Mouse (Mus musculus) liver, embryonic 15.5 days (tissue): ENCODE results near the gene Adh7. TPM values are rescaled to one million over a fixed set of nuclear protein-coding genes. Genes with fewer than 3 reads are reported as not detected.

Experiments used
- ATAC-seq: fragments of 200-750 bp; cut with Nextera tagmentation; 2 replicates; pipeline ENCODE4 v1.8.0; 2017; ENCODE audit warnings: moderate number of reproducible peaks, mild to moderate bottlenecking, moderate library complexity; ENCODE audit not compliant: insufficient read depth
- H3K27ac ChIP-seq: fragments of 300-500 bp; sonication (generic); replicated peaks from 2 replicates; pipeline ENCODE4 v1.5.1; 2015; ENCODE audit warnings: mild to moderate bottlenecking, inconsistent platforms
- H3K27me3 ChIP-seq: fragments of 300-500 bp; sonication (generic); 2 replicates; pipeline ENCODE4 v1.6.1; 2015; ENCODE audit warnings: mild to moderate bottlenecking, inconsistent platforms
- H3K36me3 ChIP-seq: fragments of 300-500 bp; sonication (generic); replicated peaks from 2 replicates; pipeline ENCODE4 v1.6.1; 2015; ENCODE audit warnings: moderate library complexity, mild to moderate bottlenecking, inconsistent platforms
- H3K4me1 ChIP-seq: fragments of 300-500 bp; sonication (generic); replicated peaks from 2 replicates; pipeline ENCODE4 v1.6.1; 2015; ENCODE audit warnings: inconsistent platforms
- H3K4me2 ChIP-seq: fragments of 300-500 bp; sonication (generic); 2 replicates; pipeline ENCODE4 v1.6.1; 2015; ENCODE audit warnings: moderate library complexity, mild to moderate bottlenecking, inconsistent platforms
- H3K4me3 ChIP-seq: fragments of 300-500 bp; sonication (generic); replicated peaks from 2 replicates; pipeline ENCODE4 v1.5.1; 2015; ENCODE audit warnings: mild to moderate bottlenecking, inconsistent platforms
- H3K9ac ChIP-seq: fragments of 300-500 bp; sonication (generic); 2 replicates; pipeline ENCODE4 v1.6.1; 2015; ENCODE audit warnings: moderate library complexity, mild to moderate bottlenecking, inconsistent platforms
- H3K9me3 ChIP-seq: fragments of 300-500 bp; sonication (generic); replicated peaks from 2 replicates; pipeline ENCODE4 v1.6.1; 2016; ENCODE audit warnings: inconsistent platforms
- WGBS: fragments of 180-500 bp; shearing (Covaris S2); methylation state at CpG from one replicate; pipeline ENCODE4 v1.1.7; 2015; ENCODE audit warnings: mixed read lengths; ENCODE audit not compliant: insufficient replicate concordance; 5-methylcytosine and 5-hydroxymethylcytosine counted together
- polyA plus RNA-seq: library from polyadenylated mRNA; unstranded; fragments of >200 nt; fragmentation: Nextera tagmentation; extraction: Ambion mirVana; gene quantifications from 2 replicates; pipeline ENCODE4 v1.2.1, GENCODE M21; 2015

Gene Adh7
- polyA plus RNA-seq, 1 experiment from 2014 or later: 0.36 TPM

DNA sequence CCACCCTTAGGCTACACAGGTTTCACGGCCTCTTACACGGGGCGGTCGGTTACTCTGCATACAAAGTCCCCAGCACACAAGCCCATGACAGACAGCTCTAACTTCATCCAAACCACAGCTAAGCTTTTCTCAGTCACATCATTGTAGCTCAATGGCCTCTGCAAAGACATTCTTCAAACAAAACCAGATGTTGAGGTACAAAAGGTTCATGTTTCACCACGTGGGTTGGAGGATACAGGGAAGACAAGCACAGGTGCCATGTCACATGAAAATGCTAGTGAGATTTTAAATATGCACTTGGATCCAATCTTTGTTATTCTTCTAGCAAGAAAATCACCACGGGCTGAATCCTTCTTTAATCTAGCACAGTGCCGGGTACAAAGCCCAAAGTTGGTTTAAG, 7.8 kb downstream of the Adh7 start:
- no peaks in the 10 kb centered on the region for H3K36me3 ChIP-seq
- H3K27me3 ChIP-seq: no peaks in the 10 kb centered on the region
- no peak overlapping the region for H3K4me3 ChIP-seq
- WGBS: 65% methylated on average over 6 of the region's 7 CpGs
- no peak for ATAC-seq
- no peak overlapping the region for H3K4me2 ChIP-seq
- H3K9ac ChIP-seq: no peak overlapping the region
- 0 out of 2 replicates have a peak, but pooled peaks cover 4% of the 10 kb centered on the region for H3K4me1 ChIP-seq
- no peak overlapping the region for H3K27ac ChIP-seq
- H3K9me3 ChIP-seq: no peaks in the 10 kb centered on the region

DNA sequence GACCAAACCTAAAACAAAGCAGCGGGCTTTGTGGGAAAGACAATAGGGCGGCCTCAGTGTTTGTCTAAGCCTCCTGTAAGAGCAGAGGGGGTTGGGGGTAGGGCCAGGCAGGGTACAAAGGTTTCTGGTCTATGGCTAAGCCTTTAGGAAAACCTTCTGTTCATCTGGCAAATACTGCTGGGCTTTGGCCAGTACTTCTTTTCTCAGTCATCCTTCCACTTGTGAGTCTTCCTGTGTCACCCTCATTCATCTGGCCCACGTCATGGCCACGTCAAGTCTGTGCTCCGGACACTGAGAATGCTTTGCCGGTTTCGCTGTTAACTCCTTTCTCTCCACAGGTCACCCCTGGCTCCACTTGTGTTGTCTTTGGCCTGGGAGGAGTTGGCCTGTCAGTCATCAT, 8.3 kb downstream of the Adh7 start:
- no peak for ATAC-seq
- 0 out of 2 replicates have a peak, but pooled peaks cover 4% of the 10 kb centered on the region for H3K4me1 ChIP-seq
- H3K27me3 ChIP-seq: no peaks in the 10 kb centered on the region
- 53% methylated on average over 7 of the region's 7 CpGs for WGBS
- no peak overlapping the region for H3K4me3 ChIP-seq
- H3K9me3 ChIP-seq: no peaks in the 10 kb centered on the region
- H3K27ac ChIP-seq: no peak overlapping the region
- H3K36me3 ChIP-seq: no peaks in the 10 kb centered on the region
- H3K9ac ChIP-seq: no peak overlapping the region
- no peak overlapping the region for H3K4me2 ChIP-seq

GRCm38 (mm10) chr3:138226476-138226875, 8.9 kb downstream of the Adh7 start:
- H3K4me3 ChIP-seq: no peak overlapping the region
- 0 out of 2 replicates have a peak, but pooled peaks cover 4% of the 10 kb centered on the region for H3K4me1 ChIP-seq
- no peaks in the 10 kb centered on the region for H3K27me3 ChIP-seq
- WGBS: 71% methylated on average over 6 of the region's 6 CpGs
- H3K9me3 ChIP-seq: no peaks in the 10 kb centered on the region
- no peak overlapping the region for H3K4me2 ChIP-seq
- ATAC-seq: no peak
- H3K27ac ChIP-seq: no peak overlapping the region; the same call in 1 of the 2 replicates
- H3K36me3 ChIP-seq: no peaks in the 10 kb centered on the region
- H3K9ac ChIP-seq: no peak overlapping the region

GRCm38 (mm10) chr3:138227082-138227481, 9.5 kb downstream of the Adh7 start:
- no peaks in the 10 kb centered on the region for H3K36me3 ChIP-seq
- H3K9me3 ChIP-seq: no peaks in the 10 kb centered on the region
- H3K4me1 ChIP-seq: 0 out of 2 replicates have a peak, but pooled peaks cover 4% of the 10 kb centered on the region
- 77% methylated on average over 2 of the region's 2 CpGs for WGBS
- no peak overlapping the region for H3K9ac ChIP-seq
- no peak overlapping the region for H3K27ac ChIP-seq
- no peak overlapping the region for H3K4me3 ChIP-seq
- no peak overlapping the region for H3K4me2 ChIP-seq
- peak; percentile 36; the same call in 1 of the 2 replicates for ATAC-seq
- no peaks in the 10 kb centered on the region for H3K27me3 ChIP-seq

- Histone ChIP-seq H3K9ac (no peak overlapping the region), H3K27ac (no peak overlapping the region)
- 68% methylated on average over 8 of the region's 8 CpGs for WGBS
Measured at GRCm38 (mm10) chr3:138227782-138228181, 10.2 kb downstream of the Adh7 start.

DNA sequence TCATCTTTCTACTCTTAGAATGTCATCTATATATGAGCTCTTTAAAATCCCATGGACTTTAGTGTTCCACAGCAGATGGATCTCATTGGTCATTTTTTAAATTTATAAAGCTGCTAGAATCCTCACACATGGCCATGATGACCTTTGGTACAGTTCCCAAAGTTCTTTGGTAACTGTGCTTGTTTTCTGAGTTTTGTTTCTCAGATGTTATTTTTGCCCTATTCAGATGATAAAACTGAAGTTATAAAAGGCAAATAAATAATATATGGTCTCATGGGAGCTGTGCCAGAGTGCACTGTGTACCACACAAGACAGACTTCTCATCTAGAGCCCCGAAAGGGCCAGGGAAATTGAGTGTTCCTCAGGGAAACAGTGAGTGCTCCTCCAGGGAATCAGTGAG, 11.9 kb downstream of the Adh7 start:
- no peak overlapping the region for H3K27ac ChIP-seq
- H3K9me3 ChIP-seq: no peaks in the 10 kb centered on the region
- H3K9ac ChIP-seq: no peak overlapping the region
- no peaks in the 10 kb centered on the region for H3K36me3 ChIP-seq
- H3K27me3 ChIP-seq: no peaks in the 10 kb centered on the region
- no peak overlapping the region for H3K4me2 ChIP-seq
- H3K4me1 ChIP-seq: no peaks in the 10 kb centered on the region
- 72% methylated on average over 1 of the region's 1 CpGs for WGBS
- no peak for ATAC-seq
- H3K4me3 ChIP-seq: no peak overlapping the region

More at GRCm38 (mm10) chr3:138227782-138228181, 10.2 kb downstream of the Adh7 start:
- Histone ChIP-seq H3K27me3 (no peaks in the 10 kb centered on the region), H3K36me3 (no peaks in the 10 kb centered on the region), H3K4me3 (no peak overlapping the region), H3K4me2 (no peak overlapping the region), H3K4me1 (no peaks in the 10 kb centered on the region), H3K9me3 (no peaks in the 10 kb centered on the region)
- no peak for ATAC-seq

DNA sequence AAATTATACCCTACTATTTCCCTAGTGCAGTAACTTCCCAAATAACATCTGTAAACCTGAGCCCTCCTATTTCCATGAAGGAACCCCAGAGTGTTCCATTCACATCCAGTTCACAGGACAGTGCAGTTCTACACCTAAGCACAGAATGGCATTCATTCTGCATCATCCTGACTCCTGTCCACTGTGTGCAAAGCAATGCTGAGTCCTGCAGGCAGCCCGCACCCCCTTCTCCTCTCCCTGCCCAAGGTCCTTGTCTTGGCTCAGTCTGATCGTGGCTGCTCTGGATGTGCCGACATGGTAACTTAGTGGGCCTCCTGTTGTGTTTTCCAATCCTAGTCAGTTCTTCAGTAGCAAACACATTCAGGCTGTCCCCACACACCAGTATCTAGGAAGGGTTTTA, 12.7 kb downstream of the Adh7 start:
- H3K36me3 ChIP-seq: no peaks in the 10 kb centered on the region
- H3K9me3 ChIP-seq: no peaks in the 10 kb centered on the region
- H3K27ac ChIP-seq: no peak overlapping the region
- ATAC-seq: no peak
- no peak overlapping the region for H3K4me2 ChIP-seq
- no peak overlapping the region for H3K9ac ChIP-seq
- 66% methylated on average over 3 of the region's 3 CpGs for WGBS
- no peak overlapping the region for H3K4me3 ChIP-seq
- H3K27me3 ChIP-seq: no peaks in the 10 kb centered on the region
- H3K4me1 ChIP-seq: no peaks in the 10 kb centered on the region

DNA sequence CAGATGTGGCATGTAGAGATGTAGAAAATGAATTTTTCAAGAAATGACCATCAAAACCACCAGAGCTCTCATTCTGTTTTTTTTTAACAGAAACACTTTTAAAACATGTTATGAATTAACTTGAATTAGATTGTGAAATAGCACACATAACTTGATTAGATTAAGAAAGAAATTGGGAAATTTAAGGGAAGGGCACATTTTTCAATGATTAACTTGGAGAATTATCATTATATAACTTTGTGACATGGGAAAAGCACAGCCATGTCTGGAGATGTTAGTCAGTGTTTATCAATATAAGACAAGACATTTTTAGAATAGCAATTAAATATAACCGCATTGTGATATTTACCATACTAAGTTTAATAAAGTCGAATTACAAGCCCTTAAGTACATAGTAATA, 14.0 kb downstream of the Adh7 start:
- H3K4me2 ChIP-seq: no peak overlapping the region
- no peaks in the 10 kb centered on the region for H3K27me3 ChIP-seq
- no peak overlapping the region for H3K4me3 ChIP-seq
- no peaks in the 10 kb centered on the region for H3K4me1 ChIP-seq
- ATAC-seq: no peak
- no peaks in the 10 kb centered on the region for H3K9me3 ChIP-seq
- no peaks in the 10 kb centered on the region for H3K36me3 ChIP-seq
- no peak overlapping the region for H3K9ac ChIP-seq
- H3K27ac ChIP-seq: no peak overlapping the region
- WGBS: 54% methylated on average over 2 of the region's 2 CpGs

- Histone ChIP-seq H3K9me3 (no peaks in the 10 kb centered on the region), H3K27ac (no peak overlapping the region), H3K4me3 (no peak overlapping the region), H3K36me3 (no peaks in the 10 kb centered on the region), H3K9ac (no peak overlapping the region), H3K27me3 (no peaks in the 10 kb centered on the region), H3K4me1 (no peaks in the 10 kb centered on the region; the same call in 1 of the 2 replicates), H3K4me2 (no peak overlapping the region)
- 66% methylated on average over 11 of the region's 11 CpGs for WGBS
- ATAC-seq: no peak
Measured at GRCm38 (mm10) chr3:138236546-138237163, 19.1 kb downstream of the Adh7 start.

DNA sequence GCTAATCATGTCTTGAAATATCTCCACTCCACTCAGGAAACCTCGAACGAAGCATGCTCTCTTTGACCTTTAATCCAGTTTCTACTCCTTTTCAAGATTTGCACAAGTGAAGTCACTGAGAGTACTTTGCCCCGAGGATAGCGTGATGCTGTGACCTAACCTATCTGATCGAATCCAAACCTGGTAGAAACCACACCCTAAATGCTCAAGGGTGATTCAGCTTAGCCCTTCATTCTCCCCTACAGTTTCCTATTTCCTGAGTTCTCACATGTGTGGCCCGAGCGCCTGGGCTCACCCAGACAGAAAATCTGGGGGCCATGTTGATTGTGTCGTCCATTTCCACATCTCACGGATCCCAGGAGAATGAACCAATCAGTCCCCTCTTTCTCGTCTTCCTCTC, 20.5 kb downstream of the Adh7 start:
- Histone ChIP-seq H3K9me3 (no peaks in the 10 kb centered on the region), H3K36me3 (no peaks in the 10 kb centered on the region), H3K9ac (no peak overlapping the region), H3K27me3 (no peaks in the 10 kb centered on the region), H3K4me2 (no peak overlapping the region), H3K4me1 (no peaks in the 10 kb centered on the region; the same call in 1 of the 2 replicates), H3K4me3 (no peak overlapping the region), H3K27ac (no peak overlapping the region)
- 54% methylated on average over 10 of the region's 10 CpGs for WGBS
- no peak for ATAC-seq

GRCm38 (mm10) chr3:138239461-138239860, 21.9 kb downstream of the Adh7 start:
- Histone ChIP-seq H3K36me3 (no peaks in the 10 kb centered on the region), H3K27ac (no peak overlapping the region), H3K4me3 (no peak overlapping the region), H3K27me3 (no peaks in the 10 kb centered on the region), H3K4me1 (no peaks in the 10 kb centered on the region; the same call in 1 of the 2 replicates), H3K4me2 (no peak overlapping the region), H3K9ac (no peak overlapping the region), H3K9me3 (no peaks in the 10 kb centered on the region)
- WGBS: 61% methylated on average over 6 of the region's 6 CpGs
- ATAC-seq: no peak

DNA sequence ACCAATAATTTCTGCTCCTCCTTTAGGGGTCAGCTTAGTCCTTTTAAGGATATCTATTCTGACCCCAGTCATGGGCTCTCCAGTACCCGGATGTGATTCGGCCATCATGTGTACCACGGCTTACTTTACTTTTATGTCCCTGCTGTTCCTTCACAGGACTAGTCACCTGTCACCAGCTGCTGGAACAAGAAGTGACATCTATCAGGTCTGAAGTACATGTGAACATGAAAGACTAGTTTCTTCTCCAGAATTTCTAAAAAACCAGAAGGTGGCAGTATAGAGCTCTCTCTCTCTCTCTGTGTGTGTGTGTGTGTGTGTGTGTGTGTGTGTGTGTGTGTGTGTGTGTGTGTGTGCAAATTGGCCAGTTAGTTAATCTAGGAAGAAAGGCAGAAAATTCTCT, 22.9 kb downstream of the Adh7 start:
- Histone ChIP-seq H3K4me1 (no peaks in the 10 kb centered on the region; the same call in 1 of the 2 replicates), H3K36me3 (no peaks in the 10 kb centered on the region), H3K9ac (no peak overlapping the region), H3K4me2 (no peak overlapping the region), H3K9me3 (no peaks in the 10 kb centered on the region), H3K4me3 (no peak overlapping the region), H3K27me3 (no peaks in the 10 kb centered on the region), H3K27ac (no peak overlapping the region)
- WGBS: 61% methylated on average over 3 of the region's 3 CpGs
- no peak for ATAC-seq
